Mouse (Mus musculus) small intestine, adult 2 months (tissue): ENCODE measurements around the gene Hat1.

Experiments used
- CTCF ChIP-seq: fragments of 200-500 bp; IDR thresholded peaks from 2 replicates; pipeline ENCODE4 v1.5.1; 2012; ENCODE audit warnings: low read depth, mild to moderate bottlenecking, control low read depth, inconsistent platforms, low read length, moderate library complexity, mixed read lengths; ENCODE audit not compliant: insufficient replicate concordance, insufficient read length; ENCODE audit errors: extremely low read depth
- POLR2A ChIP-seq: fragments of 200-500 bp; IDR thresholded peaks from 2 replicates; pipeline ENCODE4 v1.6.1; 2012; ENCODE audit warnings: low read depth, mild to moderate bottlenecking, control low read depth, inconsistent platforms, low read length, moderate library complexity

DNA sequence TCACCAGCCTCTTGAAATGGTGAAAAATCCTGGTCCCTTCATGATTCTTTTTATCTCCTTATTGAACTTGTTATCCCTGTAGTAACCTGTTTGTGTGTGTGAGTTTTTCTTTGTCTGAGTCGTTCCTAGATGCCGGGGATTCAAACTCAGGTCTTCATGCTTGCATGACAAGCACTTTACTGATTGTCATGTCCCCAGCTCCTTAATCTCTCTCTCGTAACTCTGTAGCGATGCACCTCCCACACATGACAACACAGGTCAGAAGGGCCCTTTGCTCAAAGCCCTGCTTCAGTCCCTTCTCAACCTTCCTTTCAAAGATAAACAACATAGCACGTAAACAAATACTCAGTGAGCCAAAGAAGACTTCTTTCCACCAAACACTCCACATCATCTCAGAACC is 30.4 kb upstream of the Hat1 start:
- TF ChIP-seq CTCF (no peak), POLR2A (no peak)
